Comparison of ENCODE assay signal across 12 mouse cellular contexts in the genomic region with DNA sequence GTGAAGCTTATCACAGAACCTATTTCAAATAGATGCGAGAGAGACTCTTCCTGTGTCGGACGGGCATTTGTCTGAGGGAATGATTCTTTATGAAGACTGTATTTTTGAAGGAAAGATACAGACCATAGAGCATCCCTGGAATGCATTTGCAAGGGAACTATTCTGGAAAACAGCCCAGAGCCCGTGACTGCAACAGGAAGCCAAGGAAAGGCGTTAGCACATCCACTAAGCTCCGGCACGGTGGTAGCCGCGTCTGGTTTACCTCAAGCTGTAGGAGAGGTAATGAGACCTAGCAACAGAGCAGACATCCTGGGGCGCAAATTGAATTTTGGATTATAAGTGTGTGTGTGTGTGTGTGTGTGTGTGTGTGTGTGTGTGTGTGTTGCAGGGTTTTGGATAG.
DNase-seq lines count a peak whose midpoint lies in the region; ATAC-seq and TF ChIP-seq lines count a peak whose summit lies in the region.
"Had no signal": no experiment of that assay in that cellular context is flagged by ENCODE, and none has a peak within 500 bp of the region (broad histone marks: within the 10 kb centered on the region; RNA-seq: fewer than 3 reads in every experiment).

No protein-coding gene starts in this region.

- H3K36me3 ChIP-seq in kidney, embryonic 16.5 days (ENCODE audit: insufficient read depth, low read length) = no peaks in the 10 kb centered on the region
- H3K36me3 ChIP-seq in limb, embryonic 14.5 days (ENCODE audit: control insufficient read depth, insufficient read depth, low read length) = no peaks in the 10 kb centered on the region
- H3K36me3 ChIP-seq: neural tube, embryonic 12.5 days had no signal

- H3K4me3 ChIP-seq in kidney, embryonic 16.5 days (ENCODE audit: low read length) = no peak overlapping the region
- no peak overlapping the region for H3K4me3 ChIP-seq in limb, embryonic 14.5 days (replicated peaks; ENCODE audit: low read length)
- H3K4me3 ChIP-seq: neural tube, embryonic 12.5 days had no signal

- H3K9ac ChIP-seq in kidney, embryonic 16.5 days (replicated peaks; ENCODE audit: low read length) = no peak overlapping the region
- no peak overlapping the region for H3K9ac ChIP-seq in limb, embryonic 14.5 days (ENCODE audit: low read depth, low read length, severe bottlenecking)
- H3K9ac ChIP-seq: liver, embryonic 14.5 days; neural tube, embryonic 12.5 days had no signal

- H3K27me3 ChIP-seq in kidney, embryonic 16.5 days (ENCODE audit: insufficient read depth, low read length) = no peaks in the 10 kb centered on the region
- H3K27me3 ChIP-seq in limb, embryonic 14.5 days (ENCODE audit: control insufficient read depth, insufficient read depth, low read length) = no peaks in the 10 kb centered on the region
- H3K27me3 ChIP-seq: neural tube, embryonic 12.5 days had no signal

- H3K4me1 ChIP-seq in kidney, embryonic 16.5 days (ENCODE audit: insufficient read depth, low read length) = peaks cover 37% of the 10 kb centered on the region
- peaks cover 18% of the 10 kb centered on the region for H3K4me1 ChIP-seq in limb, embryonic 14.5 days (ENCODE audit: control insufficient read depth, insufficient read depth, low read length)

- peak; percentile 60 to 65 for DNase-seq in cerebellum, postnatal 10 days
- no peak for DNase-seq in cerebellum, adult 11 months
- no peak for DNase-seq in kidney, adult 18-20 months
- peak; percentile 66 for DNase-seq in forelimb bud, embryonic 11.5 days (ENCODE audit: low read depth, low spot score)
- DNase-seq in limb, embryonic 14.5 days (ENCODE audit: low spot score) = peak; percentile 75
- DNase-seq in ovary, postnatal 36 days (ENCODE audit: low spot score) = no peak
- no peak for DNase-seq in cerebellum, postnatal 36 days

- H3K9me3 ChIP-seq in kidney, embryonic 16.5 days (ENCODE audit: low read length) = no peaks in the 10 kb centered on the region
- no peaks in the 10 kb centered on the region for H3K9me3 ChIP-seq in limb, embryonic 14.5 days (ENCODE audit: control insufficient read depth, low read length)
- H3K9me3 ChIP-seq: neural tube, embryonic 12.5 days had no signal

- ATAC-seq in kidney, embryonic 16.5 days (ENCODE audit: low FRiP score, low TSS enrichment) = no peak
- peak; percentile 75 for ATAC-seq in limb, embryonic 14.5 days (ENCODE audit: low FRiP score, low read depth)
- ATAC-seq: forebrain, embryonic 16.5 days; inflammation-experienced regulatory T-cells, adult 6 months had no signal

- H3K27ac ChIP-seq in kidney, embryonic 16.5 days (ENCODE audit: low read length) = peak overlapping the region; percentile 60; the same call in 1 of the 2 replicates
- no peak overlapping the region for H3K27ac ChIP-seq in limb, embryonic 14.5 days (replicated peaks; ENCODE audit: low read depth, low read length)
- H3K27ac ChIP-seq: liver, embryonic 14.5 days; neural tube, embryonic 12.5 days had no signal

- H3K4me2 ChIP-seq in kidney, embryonic 16.5 days (replicated peaks; ENCODE audit: low read depth, low read length) = no peak overlapping the region; the same call in 1 of the 2 replicates
- H3K4me2 ChIP-seq in limb, embryonic 14.5 days (replicated peaks; ENCODE audit: low read depth, low read length, severe bottlenecking) = no peak overlapping the region
- H3K4me2 ChIP-seq: neural tube, embryonic 12.5 days had no signal

- WGBS in kidney, embryonic 16.5 days = 41% methylated on average over 10 of the region's 10 CpGs
- WGBS in limb, embryonic 14.5 days = 17% methylated on average over 10 of the region's 10 CpGs

- TF ChIP-seq POLR2A in limb, embryonic 14.5 days (IDR thresholded peaks at IDR 0.05; ENCODE audit: borderline replicate concordance, extremely low read depth, insufficient read depth, insufficient read length) = no peak

Comparison
In these comparisons a context has a peak if more than half of its experiments do, and no peak if none do; other contexts are left out.
1. DNase-seq: peak in cerebellum, postnatal 10 days (2 of 2), forelimb bud, embryonic 11.5 days (single experiment) and limb, embryonic 14.5 days (single experiment); none in cerebellum, adult 11 months (single experiment), kidney, adult 18-20 months (single experiment), ovary, postnatal 36 days (single experiment) and cerebellum, postnatal 36 days (0 of 2).